Mouse (Mus musculus) C2C12 (cell line): ENCODE data around the gene Cfap70.

ENCODE experiments used
- CTCF ChIP-seq: IDR thresholded peaks from one replicate; pipeline ENCODE4 v1.5.1; 2011; ENCODE audit not compliant: control insufficient read depth, insufficient read depth, insufficient read length
- MAX ChIP-seq: IDR thresholded peaks from one replicate; pipeline ENCODE4 v1.6.1; 2011; ENCODE audit warnings: mild to moderate bottlenecking, control low read depth

GRCm38 (mm10) chr14:20388441-20389129 lies 63.4 kb downstream of the Cfap70 start, which contains the start of gene Dnajc9:
- TF ChIP-seq CTCF (no peak), MAX (peak; percentile 23)
